Mouse (Mus musculus): ENCODE results near the gene Sox12.

GRCm38 (mm10) chr2:152413765-152414584, 16.1 kb upstream of the Sox12 start:
- no peak for TF ChIP-seq CTCF (IDR thresholded peaks at IDR 0.05; ENCODE audit: insufficient read depth, low read length)
- TF ChIP-seq POLR2A (IDR thresholded peaks at IDR 0.05; ENCODE audit: borderline replicate concordance, extremely low read depth, low read depth, low read length), result no peak

All from lung, adult 2 months (tissue).